Mouse (Mus musculus) large intestine, adult 2 months (tissue): ENCODE measurements at regions not wholly inside any gene's neighbourhood (a gene's known extent, or its start where the extent isn't known, plus 50 kb on each side); places are given as distances from the start of the nearest gene placed in this dataset.
"Not testable (repeated sequence)": the region's sequence is repeated elsewhere in the genome, so short reads cannot be mapped to it uniquely, and the experiment has no call there.

ENCODE experiments used
- DNase-seq: peaks from one replicate; pipeline ENCODE4 v3.0.0-alpha.2; 2012; ENCODE audit warnings: low read depth, low spot score
- WGBS: fragments of 180-500 bp; shearing (Covaris S2); methylation state at CpG from one replicate; pipeline ENCODE4 v1.1.7; 2018; 5-methylcytosine and 5-hydroxymethylcytosine counted together

- DNase-seq: not testable (repeated sequence)
Observed at GRCm38 (mm10) chr9:27554697-27555096, 158.1 kb downstream of the Spata19 start.

GRCm38 (mm10) chr9:27556315-27557225, 160.0 kb downstream of the Spata19 start:
- DNase-seq: no peak
- WGBS: 22% methylated on average over 6 of the region's 6 CpGs

GRCm38 (mm10) chr9:27557886-27558285, 161.3 kb downstream of the Spata19 start:
- WGBS: 46% methylated on average over 1 of the region's 1 CpGs
- DNase-seq: no peak

- DNase-seq: no peak
- WGBS: 72% methylated on average over 3 of the region's 3 CpGs
Observed at GRCm38 (mm10) chr9:27558286-27558685, 161.7 kb downstream of the Spata19 start.

- DNase-seq: no peak
- 75% methylated on average over 8 of the region's 8 CpGs for WGBS
Observed at GRCm38 (mm10) chr9:27568372-27569053, 171.9 kb downstream of the Spata19 start.

- 89% methylated on average over 7 of the region's 7 CpGs for WGBS
- DNase-seq: no peak
Observed at GRCm38 (mm10) chr9:27569054-27569387, 172.4 kb downstream of the Spata19 start.

- 41% methylated on average over 7 of the region's 7 CpGs for WGBS
- DNase-seq: no peak
Observed at GRCm38 (mm10) chr9:27617096-27617839, 173.3 kb upstream of the Opcml start.

GRCm38 (mm10) chr9:27634901-27635300, 155.7 kb upstream of the Opcml start:
- 70% methylated on average over 6 of the region's 6 CpGs for WGBS
- no peak for DNase-seq

- DNase-seq: no peak
Observed at GRCm38 (mm10) chr9:27640611-27641010, 150.0 kb upstream of the Opcml start.

GRCm38 (mm10) chr9:27643312-27643711, 147.3 kb upstream of the Opcml start:
- DNase-seq: no peak
- 61% methylated on average over 1 of the region's 1 CpGs for WGBS

GRCm38 (mm10) chr9:27643916-27644315, 146.7 kb upstream of the Opcml start:
- DNase-seq: no peak

GRCm38 (mm10) chr9:27645435-27645834, 145.1 kb upstream of the Opcml start:
- DNase-seq: no peak
- 79% methylated on average over 5 of the region's 5 CpGs for WGBS

GRCm38 (mm10) chr9:27646100-27646499, 144.5 kb upstream of the Opcml start:
- WGBS: 82% methylated on average over 8 of the region's 8 CpGs
- no peak for DNase-seq

- WGBS: 73% methylated on average over 10 of the region's 10 CpGs
- no peak for DNase-seq
Observed at GRCm38 (mm10) chr9:27646956-27647355, 143.6 kb upstream of the Opcml start.

GRCm38 (mm10) chr9:27658001-27658400, 132.6 kb upstream of the Opcml start:
- no peak for DNase-seq
- WGBS: 83% methylated on average over 1 of the region's 1 CpGs

- no peak for DNase-seq
Observed at GRCm38 (mm10) chr9:27661431-27662300, 128.9 kb upstream of the Opcml start.

GRCm38 (mm10) chr9:27663230-27663629, 127.3 kb upstream of the Opcml start:
- WGBS: 85% methylated on average over 1 of the region's 1 CpGs
- no peak for DNase-seq

More at GRCm38 (mm10) chr9:27661431-27662300, 128.9 kb upstream of the Opcml start:
- 68% methylated on average over 1 of the region's 1 CpGs for WGBS

- DNase-seq: no peak
- WGBS: 69% methylated on average over 2 of the region's 2 CpGs
Observed at GRCm38 (mm10) chr9:27665659-27666058, 124.9 kb upstream of the Opcml start.

GRCm38 (mm10) chr9:27670032-27670740, 120.4 kb upstream of the Opcml start:
- DNase-seq: no peak
- 42% methylated on average over 6 of the region's 6 CpGs for WGBS
